Comparison of ENCODE assay signal across 8 mouse cellular contexts in genomic region chr7:120980931-120981924, GRCm38 (mm10). TPM values are rescaled to one million over a fixed set of nuclear protein-coding genes. Genes with fewer than 3 reads are reported as not detected.
DNase-seq lines count a peak whose midpoint lies in the region; ATAC-seq and TF ChIP-seq lines count a peak whose summit lies in the region.

No protein-coding gene starts in this region.

- no peaks in the 10 kb centered on the region for H3K9me3 ChIP-seq in CH12.LX (replicated peaks; ENCODE audit: low read length)
- no peaks in the 10 kb centered on the region for H3K9me3 ChIP-seq in heart, embryonic 13.5 days
- H3K9me3 ChIP-seq in lung, postnatal 0 days (ENCODE audit: low read length) = no peaks in the 10 kb centered on the region

- dilution Hi-C loops in CH12.LX (cut with MboI; ENCODE audit: extremely low pct_ligation_motif_present, extremely low pct_unique_long_range_greater_than_20kb, low sequenced_read_pairs) = no loop called here

- TF ChIP-seq POLR2A in CH12.LX (IDR thresholded peaks at IDR 0.05; ENCODE audit: low read depth, low read length) = no peak
- no peak for TF ChIP-seq POLR2A in embryonic fibroblast, embryonic 13.5 days (IDR thresholded peaks at IDR 0.05; ENCODE audit: low read depth, low read length)

- H3K4me1 ChIP-seq in CH12.LX (ENCODE audit: control insufficient read depth in 1 of 2, insufficient read depth in 2 of 2) = peaks cover 3 to 34% of the 10 kb centered on the region in 2 experiments; a peak in 3 of 4 replicates
- H3K4me1 ChIP-seq in embryonic fibroblast, embryonic 13.5 days (ENCODE audit: control insufficient read depth, insufficient read depth, low read length) = peaks cover 10% of the 10 kb centered on the region
- H3K4me1 ChIP-seq in heart, embryonic 13.5 days = peaks cover 45% of the 10 kb centered on the region
- H3K4me1 ChIP-seq in lung, postnatal 0 days (ENCODE audit: insufficient read depth, low read depth, low read length) = peaks cover 2% of the 10 kb centered on the region; the same call in 1 of the 2 replicates

- peak; percentile 53 for ATAC-seq in heart, embryonic 13.5 days (ENCODE audit: extremely low read depth, insufficient number of reproducible peaks, low FRiP score, low TSS enrichment)
- ATAC-seq in lung, postnatal 0 days = peak; percentile 13; the same call in 1 of the 2 replicates

- H3K79me2 ChIP-seq in CH12.LX (replicated peaks; ENCODE audit: control insufficient read depth, extremely low read depth, insufficient read depth, poor library complexity, severe bottlenecking) = no peaks in the 10 kb centered on the region

- H3K9ac ChIP-seq in CH12.LX (ENCODE audit: insufficient read depth, low read depth) = peak overlapping the region; percentile 60
- H3K9ac ChIP-seq in heart, embryonic 13.5 days = peak overlapping the region; percentile 95
- H3K9ac ChIP-seq in lung, postnatal 0 days (replicated peaks; ENCODE audit: low read depth) = peak overlapping the region; percentile 66

- H3K4me3 ChIP-seq in CH12.LX (replicated peaks in 1 of 3; ENCODE audit: low read depth in 2 of 3, low read length in 2 of 3, poor library complexity in 1 of 3) = peak overlapping the region; percentile 61 to 72 (median 61)
- H3K4me3 ChIP-seq in embryonic fibroblast, embryonic 13.5 days (ENCODE audit: insufficient read depth, low read length) = peak overlapping the region; percentile 91
- peak overlapping the region; percentile 92 for H3K4me3 ChIP-seq in heart, embryonic 13.5 days
- H3K4me3 ChIP-seq in lung, postnatal 0 days (ENCODE audit: low read depth, low read length) = peak overlapping the region; percentile 73

- TF ChIP-seq CTCF in CH12.LX (conservative IDR thresholded peaks at IDR 0.05 in 1 of 2, IDR thresholded peaks at IDR 0.05 in 1 of 2; ENCODE audit: low read depth in 2 of 2, low read length in 2 of 2) = no peak
- TF ChIP-seq CTCF in embryonic fibroblast, embryonic 13.5 days (IDR thresholded peaks at IDR 0.05; ENCODE audit: borderline replicate concordance, insufficient read depth, low read length) = no peak
- no peak for TF ChIP-seq CTCF in lung, postnatal 0 days (IDR thresholded peaks at IDR 0.05)

- peak overlapping the region; percentile 29 for H3K4me2 ChIP-seq in CH12.LX (ENCODE audit: insufficient read depth, low read depth, poor library complexity, severe bottlenecking)
- peak overlapping the region; percentile 76 for H3K4me2 ChIP-seq in heart, embryonic 13.5 days
- H3K4me2 ChIP-seq in lung, postnatal 0 days (replicated peaks; ENCODE audit: low read depth, low read length) = peak overlapping the region; percentile 89

- TF ChIP-seq RAD21 in CH12.LX (IDR thresholded peaks at IDR 0.05; ENCODE audit: low read depth, low read length) = no peak

- H3K27me3 ChIP-seq in CH12.LX (replicated peaks) = no peaks in the 10 kb centered on the region
- H3K27me3 ChIP-seq in heart, embryonic 13.5 days (replicated peaks) = no peaks in the 10 kb centered on the region
- H3K27me3 ChIP-seq in lung, postnatal 0 days (replicated peaks; ENCODE audit: insufficient read depth, low read length) = no peaks in the 10 kb centered on the region

- in situ Hi-C loops in CH12.LX (cut with MboI; ENCODE audit: low pct_ligation_motif_present, low pct_unique_long_range_greater_than_20kb, low sequenced_read_pairs) = loop anchor here (10.0 kb wide), 1 partner anchor 54 kb away; the partner anchor contains the start of gene Mettl9

- no peak for TF ChIP-seq EP300 in CH12.LX (IDR thresholded peaks at IDR 0.05; ENCODE audit: low read length)
- no peak for TF ChIP-seq EP300 in lung, postnatal 0 days (IDR thresholded peaks at IDR 0.05)

- no peaks in the 10 kb centered on the region for H3K36me3 ChIP-seq in CH12.LX (replicated peaks in 1 of 2; ENCODE audit: control insufficient read depth in 1 of 2, insufficient read depth in 1 of 2, low read length in 1 of 2)
- H3K36me3 ChIP-seq in heart, embryonic 13.5 days = no peaks in the 10 kb centered on the region
- no peaks in the 10 kb centered on the region for H3K36me3 ChIP-seq in lung, postnatal 0 days (ENCODE audit: insufficient read depth, low read length)

- peak; percentile 30 for DNase-seq in CH12.LX (ENCODE audit: extremely low read depth)
- peak; percentile 7 to 13 for DNase-seq in adrenal gland, postnatal 4 days (ENCODE audit: low spot score in 2 of 2)
- DNase-seq in kidney, postnatal 10 days = peak; percentile 68
- peak; percentile 44 for DNase-seq in lung, postnatal 0 days (ENCODE audit: low spot score)
- peak; percentile 57 for DNase-seq in retina, embryonic 14.5 days (ENCODE audit: low spot score)
- peak; percentile 74 for DNase-seq in thymus, postnatal 4 days

- H3K27ac ChIP-seq in CH12.LX (ENCODE audit: insufficient read depth, low read depth) = no peak overlapping the region
- H3K27ac ChIP-seq in embryonic fibroblast, embryonic 13.5 days (ENCODE audit: insufficient read depth, low read length) = no peak overlapping the region
- peak overlapping the region; percentile 84 for H3K27ac ChIP-seq in heart, embryonic 13.5 days (replicated peaks)
- H3K27ac ChIP-seq in lung, postnatal 0 days (ENCODE audit: low read length) = no peak overlapping the region

- WGBS in heart, embryonic 13.5 days = 4% methylated on average over 39 of the region's 39 CpGs
- WGBS in lung, postnatal 0 days = 7% methylated on average over 39 of the region's 39 CpGs

TF ChIP-seq in CH12.LX, 34 proteins besides CTCF, POLR2A, EP300 and RAD21:
- TF ChIP-seq RCOR1 (conservative IDR thresholded peaks at IDR 0.05; ENCODE audit: low read depth, low read length) (no peak), MYC (IDR thresholded peaks at IDR 0.05; ENCODE audit: low read depth, low read length) (no peak), USF2 (conservative IDR thresholded peaks at IDR 0.05; ENCODE audit: low read depth, low read length) (no peak), ZNF384 (IDR thresholded peaks at IDR 0.05; ENCODE audit: low read depth, low read length) (peak; percentile 54), USF1 (IDR thresholded peaks at IDR 0.05; ENCODE audit: low read depth, low read length) (no peak), NRF1 (IDR thresholded peaks at IDR 0.05; ENCODE audit: low read depth, low read length) (peak; percentile 55), TCF12 (IDR thresholded peaks at IDR 0.05; ENCODE audit: low read depth, low read length) (no peak), SIN3A (IDR thresholded peaks at IDR 0.05; ENCODE audit: low read length) (peak; percentile 35)

RNA-seq across cellular contexts. Expression of gene Cdr2, which starts 0.9 kb away (rescaled TPM):
- 5.7 and 10.5 TPM in 2 replicates for total RNA-seq in CH12.LX (2012; rRNA removed)
- total RNA-seq in CH12.LX (2014; rRNA removed) = 9.5 and 10.4 TPM in 2 replicates
- polyA plus RNA-seq in CH12.LX (2012; ENCODE audit: insufficient read length, low read depth) = 8.7 and 9.5 TPM in 2 replicates
- total RNA-seq in adrenal gland, postnatal 4 days (2021) = 10 to 100 TPM; 11.9 to 18.0 TPM
- polyA plus RNA-seq in embryonic fibroblast, embryonic 13.5 days (2011; ENCODE audit: insufficient read length, low read depth, missing spikeins) = 44.6 and 51.9 TPM in 2 replicates
- 11.4 and 13.6 TPM in 2 replicates for polyA plus RNA-seq in heart, embryonic 13.5 days (2015; fragmentation: Nextera tagmentation; extraction: Ambion mirVana)
- 8.4 and 8.9 TPM in 2 replicates for polyA plus RNA-seq in lung, postnatal 0 days (2015; fragmentation: Nextera tagmentation; extraction: Ambion mirVana)

RNA-seq across cellular contexts. Expression of gene Mfsd13b, which starts 1.1 kb away (rescaled TPM):
- total RNA-seq in CH12.LX (2012; rRNA removed) (0.63 TPM in 1 of 2 replicates, not detected in the other), CH12.LX (2014; rRNA removed) (not detected in 2 replicates)
- not detected in 2 replicates for polyA plus RNA-seq in CH12.LX (2012; ENCODE audit: insufficient read length, low read depth)
- total RNA-seq in adrenal gland, postnatal 4 days (2021) = not detected
- not detected in 2 replicates for polyA plus RNA-seq in embryonic fibroblast, embryonic 13.5 days (2011; ENCODE audit: insufficient read length, low read depth, missing spikeins)
- 0.12 TPM in 1 of 2 replicates, not detected in the other for polyA plus RNA-seq in heart, embryonic 13.5 days (2015; fragmentation: Nextera tagmentation; extraction: Ambion mirVana)
- polyA plus RNA-seq in lung, postnatal 0 days (2015; fragmentation: Nextera tagmentation; extraction: Ambion mirVana) = 0.11 and 0.40 TPM in 2 replicates

RNA-seq across cellular contexts. Expression of gene Mettl9, which starts 53.0 kb away (rescaled TPM):
- total RNA-seq in CH12.LX (2012; rRNA removed) (21.7 and 25.8 TPM in 2 replicates), CH12.LX (2014; rRNA removed) (75.0 and 82.4 TPM in 2 replicates)
- polyA plus RNA-seq in CH12.LX (2012; ENCODE audit: insufficient read length, low read depth) = 42.0 and 44.3 TPM in 2 replicates
- 100 to 1,000 TPM; 134 to 136 TPM for total RNA-seq in adrenal gland, postnatal 4 days (2021)
- polyA plus RNA-seq in embryonic fibroblast, embryonic 13.5 days (2011; ENCODE audit: insufficient read length, low read depth, missing spikeins) = 126 and 171 TPM in 2 replicates
- 96.0 and 97.1 TPM in 2 replicates for polyA plus RNA-seq in heart, embryonic 13.5 days (2015; fragmentation: Nextera tagmentation; extraction: Ambion mirVana)
- 69.7 and 73.9 TPM in 2 replicates for polyA plus RNA-seq in lung, postnatal 0 days (2015; fragmentation: Nextera tagmentation; extraction: Ambion mirVana)

Comparison
In these comparisons a context has a peak if more than half of its experiments do, and no peak if none do; other contexts are left out.
1. DNase-seq: peak in every context shown above with its lines; median percentile 74 in thymus, postnatal 4 days; 68 in kidney, postnatal 10 days; 57 in retina, embryonic 14.5 days; 44 in lung, postnatal 0 days; 30 in CH12.LX; 10 in adrenal gland, postnatal 4 days.
2. H3K4me2 ChIP-seq: peak in every context shown above with its lines; median percentile 89 in lung, postnatal 0 days; 76 in heart, embryonic 13.5 days; 29 in CH12.LX.